Mouse (Mus musculus) heart, embryonic 12.5 days (tissue): ENCODE results near the gene Tmem175. TPM values are rescaled to one million over a fixed set of nuclear protein-coding genes. Genes with fewer than 3 reads are reported as not detected.

Source experiments
- polyA plus RNA-seq: library from polyadenylated mRNA; unstranded; fragments of >200 nt; fragmentation: Nextera tagmentation; extraction: Ambion mirVana; gene quantifications from 2 replicates; pipeline ENCODE4 v1.2.1, GENCODE M21; 2016

Gene Tmem175
- polyA plus RNA-seq, 1 experiment from 2014 or later = 18.6 TPM

Other genes starting within 250 kb of the Tmem175 start
- gene Pde6b, start 241.4 kb upstream of the Tmem175 start, polyA plus RNA-seq = 0.21 and 0.23 TPM in 2 replicates
- gene Atp5k, start 195.3 kb upstream of the Tmem175 start, polyA plus RNA-seq = 891 and 894 TPM in 2 replicates
- 0.26 and 0.34 TPM in 2 replicates for gene Mfsd7a, start 180.9 kb upstream of the Tmem175 start, polyA plus RNA-seq
- gene Pcgf3, start 168.5 kb upstream of the Tmem175 start, polyA plus RNA-seq = 24.7 and 25.2 TPM in 2 replicates
- gene Cplx1, start 79.7 kb upstream of the Tmem175 start, polyA plus RNA-seq = 0.39 and 0.57 TPM in 2 replicates
- 42.5 and 43.2 TPM in 2 replicates for gene Gak, start within 50 bp of the Tmem175 start, polyA plus RNA-seq
- 16.5 and 17.8 TPM in 2 replicates for gene Idua, start 30.6 kb downstream of the Tmem175 start, polyA plus RNA-seq
- gene Dgkq, start 39.9 kb downstream of the Tmem175 start, polyA plus RNA-seq = 8.4 and 9.4 TPM in 2 replicates
- 0.54 and 1.0 TPM in 2 replicates for gene Slc26a1, start 45.8 kb downstream of the Tmem175 start, polyA plus RNA-seq
- gene Fgfrl1, start 62.6 kb downstream of the Tmem175 start, polyA plus RNA-seq = 39.1 and 40.1 TPM in 2 replicates
- gene Rnf212, start 145.2 kb downstream of the Tmem175 start, polyA plus RNA-seq = 0.65 and 1.2 TPM in 2 replicates
- not detected in 2 replicates for gene Tmed11, start 165.6 kb downstream of the Tmem175 start, polyA plus RNA-seq
- gene Vmn2r8, start 179.1 kb downstream of the Tmem175 start, polyA plus RNA-seq = not detected in 2 replicates
- gene Vmn2r9, start 222.8 kb downstream of the Tmem175 start, polyA plus RNA-seq = not detected in 2 replicates